Mouse (Mus musculus) cerebellum, postnatal 4 days (tissue): ENCODE results near the gene Golgb1.

Experiments used
- DNase-seq, 2 experiments: peaks; one replicate each; pipeline ENCODE4 v3.0.0; 2022; ENCODE audit warnings: low spot score in 2 of 2, mixed read lengths in 1 of 2

The Golgb1 gene

GRCm38 (mm10) chr16:36918505-36918904, 43.6 kb downstream of the Golgb1 start:
- DNase-seq = no peak

- DNase-seq = no peak
These were observed 45.5 kb downstream of the Golgb1 start for GRCm38 (mm10) chr16:36920410-36920809.

- no peak for DNase-seq
These were observed 46.2 kb downstream of the Golgb1 start for GRCm38 (mm10) chr16:36921067-36921613.

GRCm38 (mm10) chr16:36921980-36922379, 47.0 kb downstream of the Golgb1 start:
- no peak for DNase-seq

- DNase-seq = no peak
These were observed 49.4 kb downstream of the Golgb1 start for GRCm38 (mm10) chr16:36924312-36924711.

GRCm38 (mm10) chr16:36925351-36925750, 50.4 kb downstream of the Golgb1 start:
- no peak for DNase-seq

GRCm38 (mm10) chr16:36925797-36926196, 50.9 kb downstream of the Golgb1 start:
- no peak for DNase-seq

GRCm38 (mm10) chr16:36926514-36927447, 51.8 kb downstream of the Golgb1 start:
- no peak for DNase-seq

- DNase-seq = no peak
These were observed 52.7 kb downstream of the Golgb1 start for GRCm38 (mm10) chr16:36927495-36928105.

- DNase-seq = no peak
These were observed 53.2 kb downstream of the Golgb1 start for GRCm38 (mm10) chr16:36928106-36928500.

GRCm38 (mm10) chr16:36929216-36929615, 54.3 kb downstream of the Golgb1 start:
- no peak for DNase-seq

GRCm38 (mm10) chr16:36930231-36931136, 55.5 kb downstream of the Golgb1 start:
- DNase-seq = no peak

GRCm38 (mm10) chr16:36931381-36931780, 56.4 kb downstream of the Golgb1 start:
- DNase-seq = no peak

- DNase-seq = no peak
These were observed 57.0 kb downstream of the Golgb1 start for GRCm38 (mm10) chr16:36931976-36932375.

- no peak for DNase-seq
These were observed 57.6 kb downstream of the Golgb1 start for GRCm38 (mm10) chr16:36932546-36932945.

- no peak for DNase-seq
These were observed 59.3 kb downstream of the Golgb1 start for GRCm38 (mm10) chr16:36934131-36934840.

- DNase-seq = no peak
These were observed 60.1 kb downstream of the Golgb1 start, which contains the start of gene Hcls1 for GRCm38 (mm10) chr16:36934841-36935620. TSS of gene Hcls1 (plus strand) at chr16:36934983.

- DNase-seq = no peak
These were observed 60.9 kb downstream of the Golgb1 start for GRCm38 (mm10) chr16:36935814-36936213.

- DNase-seq = no peak
These were observed 66.3 kb downstream of the Golgb1 start for GRCm38 (mm10) chr16:36941137-36941727.

- no peak for DNase-seq
These were observed 67.0 kb downstream of the Golgb1 start for GRCm38 (mm10) chr16:36941895-36942294.
